Mouse (Mus musculus): Measurements from ENCODE around the gene Ctnnbip1.

- TF ChIP-seq POLR2A (IDR thresholded peaks at IDR 0.05; ENCODE audit: insufficient read depth, low read depth, low read length) (no peak), CTCF (IDR thresholded peaks at IDR 0.05) (no peak)
Observed at GRCm38 (mm10) chr4:149586783-149587595, 69.0 kb downstream of the Ctnnbip1 start.

Measured in heart, adult 2 months (tissue).